ENCODE assay signal across 8 mouse cellular contexts in genomic region chr17:80206301-80206670, GRCm38 (mm10). TPM values are rescaled to one million over a fixed set of nuclear protein-coding genes. Genes with fewer than 3 reads are reported as not detected.
DNase-seq lines count a peak whose midpoint lies in the region; ATAC-seq and TF ChIP-seq lines count a peak whose summit lies in the region.

No protein-coding gene starts in this region.

- peak overlapping the region; percentile 62 to 98 for H3K4me3 ChIP-seq in MEL (ENCODE audit: control insufficient read depth in 1 of 2, insufficient read depth in 1 of 2, low read depth in 2 of 2, low read length in 2 of 2)
- peak overlapping the region; percentile 96 for H3K4me3 ChIP-seq in hindbrain, embryonic 10.5 days
- H3K4me3 ChIP-seq in liver, embryonic 14.5 days (ENCODE audit: insufficient read depth in 1 of 2, low read depth in 2 of 2, low read length in 2 of 2), result peak overlapping the region; percentile 75 to 91
- peak overlapping the region; percentile 92 for H3K4me3 ChIP-seq in stomach, embryonic 15.5 days (replicated peaks)

- no peaks in the 10 kb centered on the region for H3K27me3 ChIP-seq in MEL (ENCODE audit: control insufficient read depth in 1 of 2, insufficient read depth in 2 of 2, low read length in 2 of 2)
- no peaks in the 10 kb centered on the region for H3K27me3 ChIP-seq in hindbrain, embryonic 10.5 days (ENCODE audit: insufficient read depth, poor library complexity, severe bottlenecking)
- no peaks in the 10 kb centered on the region for H3K27me3 ChIP-seq in liver, embryonic 14.5 days (ENCODE audit: control insufficient read depth, insufficient read depth, low read length)
- no peaks in the 10 kb centered on the region for H3K27me3 ChIP-seq in stomach, embryonic 15.5 days (replicated peaks)

- peak overlapping the region; percentile 100 for H3K9ac ChIP-seq in MEL (ENCODE audit: control insufficient read depth, low read depth, low read length, poor library complexity, severe bottlenecking)
- peak overlapping the region; percentile 93 for H3K9ac ChIP-seq in liver, embryonic 14.5 days (replicated peaks)
- H3K9ac ChIP-seq in stomach, embryonic 15.5 days, result peak overlapping the region; percentile 99

- peak; percentile 34 for DNase-seq in left cerebral cortex, adult 11 months (ENCODE audit: low spot score)
- DNase-seq in left cerebral cortex, adult 9 months (ENCODE audit: low spot score in 2 of 2), result no peak
- DNase-seq in MEL (ENCODE audit: low read depth, low spot score), result no peak
- DNase-seq in cerebellum, adult 9-11 months, result peak; percentile 76
- peak; percentile 58 for DNase-seq in hindbrain, embryonic 10.5 days (ENCODE audit: low spot score)
- DNase-seq in liver, embryonic 14.5 days (ENCODE audit: low read depth in 3 of 3, low spot score in 3 of 3), result peak in 1 of 3 experiments; percentile 31
- DNase-seq in yolk sac, embryonic 10.5 days (ENCODE audit: low spot score), result no peak

- peak; percentile 60 for ATAC-seq in liver, embryonic 14.5 days (ENCODE audit: insufficient read depth)
- ATAC-seq in stomach, embryonic 15.5 days (ENCODE audit: insufficient read depth, low FRiP score, low read depth), result peak; percentile 58; the same call in 1 of the 2 replicates

- TF ChIP-seq POLR2A in MEL (IDR thresholded peaks at IDR 0.05; ENCODE audit: control insufficient read depth in 1 of 2, insufficient read depth in 1 of 2, low read depth in 1 of 2, low read length in 2 of 2, poor library complexity in 1 of 2), result no peak

- no peak for TF ChIP-seq CTCF in MEL (IDR thresholded peaks at IDR 0.05 in 2 of 3, conservative IDR thresholded peaks at IDR 0.05 in 1 of 3; ENCODE audit: control insufficient read depth in 1 of 3, insufficient read depth in 1 of 3, low read depth in 2 of 3, low read length in 3 of 3, poor library complexity in 1 of 3, severe bottlenecking in 1 of 3)
- no peak for TF ChIP-seq CTCF in liver, embryonic 14.5 days (IDR thresholded peaks at IDR 0.05; ENCODE audit: low read depth)

- TF ChIP-seq RAD21 in MEL (IDR thresholded peaks at IDR 0.05; ENCODE audit: low read depth, low read length), result no peak

- no peaks in the 10 kb centered on the region for H3K9me3 ChIP-seq in MEL (replicated peaks; ENCODE audit: insufficient read depth, low read length)
- H3K9me3 ChIP-seq in hindbrain, embryonic 10.5 days, result no peaks in the 10 kb centered on the region
- no peaks in the 10 kb centered on the region for H3K9me3 ChIP-seq in liver, embryonic 14.5 days (ENCODE audit: control insufficient read depth, low read length)
- no peaks in the 10 kb centered on the region for H3K9me3 ChIP-seq in stomach, embryonic 15.5 days

- peak overlapping the region; percentile 98 for H3K4me2 ChIP-seq in liver, embryonic 14.5 days (ENCODE audit: low read depth)
- H3K4me2 ChIP-seq in stomach, embryonic 15.5 days, result peak overlapping the region; percentile 84

- under 1% methylated on average over 36 of the region's 36 CpGs for WGBS in hindbrain, embryonic 10.5 days
- WGBS in liver, embryonic 14.5 days (ENCODE audit: insufficient replicate concordance), result under 1% methylated on average over 36 of the region's 36 CpGs
- under 1% methylated on average over 35 of the region's 36 CpGs for WGBS in stomach, embryonic 15.5 days

- peaks cover 30% of the 10 kb centered on the region for H3K79me2 ChIP-seq in MEL (ENCODE audit: control insufficient read depth, insufficient read depth, low read length, poor library complexity)

- peak overlapping the region; percentile 96 for H3K27ac ChIP-seq in MEL (ENCODE audit: control insufficient read depth, low read depth, low read length)
- H3K27ac ChIP-seq in hindbrain, embryonic 10.5 days, result peak overlapping the region; percentile 100
- peak overlapping the region; percentile 79 for H3K27ac ChIP-seq in liver, embryonic 14.5 days
- H3K27ac ChIP-seq in stomach, embryonic 15.5 days, result peak overlapping the region; percentile 98

- H3K36me3 ChIP-seq in MEL (ENCODE audit: control insufficient read depth in 1 of 2, insufficient read depth in 2 of 2, low read length in 2 of 2), result peaks cover 42% of the 10 kb centered on the region in 2 experiments
- H3K36me3 ChIP-seq in hindbrain, embryonic 10.5 days, result peaks cover 45% of the 10 kb centered on the region
- H3K36me3 ChIP-seq in liver, embryonic 14.5 days (replicated peaks; ENCODE audit: control insufficient read depth, insufficient read depth, low read depth), result peaks cover 44% of the 10 kb centered on the region
- peaks cover 19% of the 10 kb centered on the region for H3K36me3 ChIP-seq in stomach, embryonic 15.5 days

- peaks cover 0 to 10% of the 10 kb centered on the region in 2 experiments; a peak in 3 of 4 replicates for H3K4me1 ChIP-seq in MEL (ENCODE audit: control insufficient read depth in 1 of 2, insufficient read depth in 2 of 2, low read length in 2 of 2)
- peaks cover 18% of the 10 kb centered on the region for H3K4me1 ChIP-seq in hindbrain, embryonic 10.5 days (replicated peaks)
- peaks cover 0 to 10% of the 10 kb centered on the region in 2 experiments; a peak in 2 of 4 replicates for H3K4me1 ChIP-seq in liver, embryonic 14.5 days (replicated peaks; ENCODE audit: control insufficient read depth in 2 of 2, insufficient read depth in 2 of 2, low read length in 1 of 2)
- no peaks in the 10 kb centered on the region for H3K4me1 ChIP-seq in stomach, embryonic 15.5 days

- no peak for TF ChIP-seq EP300 in MEL (IDR thresholded peaks at IDR 0.05; ENCODE audit: low read depth in 1 of 2, low read length in 2 of 2)
- TF ChIP-seq EP300 in liver, embryonic 14.5 days (IDR thresholded peaks at IDR 0.05; ENCODE audit: low read depth), result no peak

TF ChIP-seq in MEL, 35 proteins besides CTCF, POLR2A, EP300 and RAD21:
- TF ChIP-seq MXI1 (IDR thresholded peaks at IDR 0.05; ENCODE audit: low read depth, low read length) (peak; percentile 77; the same call in 1 of the 2 replicates), CHD1 (IDR thresholded peaks at IDR 0.05; ENCODE audit: low read depth, low read length) (peak; percentile 29; the same call in 1 of the 2 replicates), ZMIZ1 (IDR thresholded peaks at IDR 0.05; ENCODE audit: low read depth, low read length) (no peak), UBTF (IDR thresholded peaks at IDR 0.05; ENCODE audit: borderline replicate concordance, insufficient read depth, low read depth, low read length) (no peak), SIN3A (IDR thresholded peaks at IDR 0.05; ENCODE audit: low read length) (0 out of 2 replicates have a peak, but pooled peaks have one; percentile 48), ETS1 (IDR thresholded peaks at IDR 0.05; ENCODE audit: low read depth, low read length) (0 out of 2 replicates have a peak, but pooled peaks have one; percentile 10)

RNA-seq across cellular contexts. Expression of gene Srsf7, which starts 0.8 kb away (rescaled TPM):
- 419 and 425 TPM in 2 replicates for total RNA-seq in MEL (2012; rRNA removed)
- 100 to 1,000 TPM in 1 of 2 experiments, not detected in 1; 399 TPM for polyA plus RNA-seq in MEL (2012; ENCODE audit: insufficient read depth in 1 of 2, insufficient read length in 2 of 2, low read depth in 1 of 2, low replicate concordance in 2 of 2, missing spikeins in 1 of 2)
- 651 and 806 TPM in 2 replicates for polyA plus RNA-seq in hindbrain, embryonic 10.5 days (2016; fragmentation: Nextera tagmentation; extraction: Ambion mirVana)
- polyA plus RNA-seq in liver, embryonic 14.5 days (2012; rRNA removed), result 89.9 and 146 TPM in 2 replicates
- 264 TPM in 2 replicates for polyA plus RNA-seq in liver, embryonic 14.5 days (2014; fragmentation: Nextera tagmentation; extraction: Ambion mirVana)
- polyA plus RNA-seq in stomach, embryonic 15.5 days (2015; fragmentation: Nextera tagmentation; extraction: Ambion mirVana), result 497 and 548 TPM in 2 replicates

RNA-seq across cellular contexts. Expression of gene Ttc39d, which starts 1.0 kb away (rescaled TPM):
- not detected in 2 replicates for total RNA-seq in MEL (2012; rRNA removed)
- polyA plus RNA-seq in MEL (2012; ENCODE audit: insufficient read depth in 1 of 2, insufficient read length in 2 of 2, low read depth in 1 of 2, low replicate concordance in 2 of 2, missing spikeins in 1 of 2), result not detected
- polyA plus RNA-seq in hindbrain, embryonic 10.5 days (2016; fragmentation: Nextera tagmentation; extraction: Ambion mirVana), result 0.16 TPM in 2 replicates
- polyA plus RNA-seq in liver, embryonic 14.5 days (2012; rRNA removed), result 0.02 and 0.04 TPM in 2 replicates
- polyA plus RNA-seq in liver, embryonic 14.5 days (2014; fragmentation: Nextera tagmentation; extraction: Ambion mirVana), result 0.13 TPM in 1 of 2 replicates, not detected in the other
- polyA plus RNA-seq in stomach, embryonic 15.5 days (2015; fragmentation: Nextera tagmentation; extraction: Ambion mirVana), result 0.06 and 0.13 TPM in 2 replicates

RNA-seq across cellular contexts. Expression of gene Gemin6, which starts 18.0 kb away (rescaled TPM):
- total RNA-seq in MEL (2012; rRNA removed), result 25.3 and 31.6 TPM in 2 replicates
- 10 to 100 TPM in 1 of 2 experiments, not detected in 1; 19.6 TPM for polyA plus RNA-seq in MEL (2012; ENCODE audit: insufficient read depth in 1 of 2, insufficient read length in 2 of 2, low read depth in 1 of 2, low replicate concordance in 2 of 2, missing spikeins in 1 of 2)
- polyA plus RNA-seq in hindbrain, embryonic 10.5 days (2016; fragmentation: Nextera tagmentation; extraction: Ambion mirVana), result 38.2 and 53.9 TPM in 2 replicates
- 8.6 and 16.2 TPM in 2 replicates for polyA plus RNA-seq in liver, embryonic 14.5 days (2012; rRNA removed)
- polyA plus RNA-seq in liver, embryonic 14.5 days (2014; fragmentation: Nextera tagmentation; extraction: Ambion mirVana), result 33.6 and 35.7 TPM in 2 replicates
- polyA plus RNA-seq in stomach, embryonic 15.5 days (2015; fragmentation: Nextera tagmentation; extraction: Ambion mirVana), result 49.4 and 51.5 TPM in 2 replicates

Comparison
In these comparisons a context has a peak if more than half of its experiments do, and no peak if none do; other contexts are left out.
1. DNase-seq: peak in left cerebral cortex, adult 11 months (single experiment), cerebellum, adult 9-11 months (single experiment) and hindbrain, embryonic 10.5 days (single experiment); none in left cerebral cortex, adult 9 months (0 of 2), MEL (single experiment) and yolk sac, embryonic 10.5 days (single experiment).
2. Peak in every context shown above with its lines, with median percentiles within 50 percentile points of each other: H3K27ac ChIP-seq, H3K4me3 ChIP-seq and H3K9ac ChIP-seq.